Mouse (Mus musculus) naive thymus-derived CD4-positive, alpha-beta T cell, adult 5 months (primary cell): ENCODE data around the gene Igsf1. TPM values are rescaled to one million over a fixed set of nuclear protein-coding genes. Genes with fewer than 3 reads are reported as not detected.

Experiments used
- polyA plus RNA-seq: library from polyadenylated mRNA; unstranded; fragments of 100-300 nt; shearing (Covaris generic); gene quantifications from one replicate; pipeline ENCODE4 v1.2.1, GENCODE M21; 2017

Gene Igsf1
- not detected for polyA plus RNA-seq

DNA sequence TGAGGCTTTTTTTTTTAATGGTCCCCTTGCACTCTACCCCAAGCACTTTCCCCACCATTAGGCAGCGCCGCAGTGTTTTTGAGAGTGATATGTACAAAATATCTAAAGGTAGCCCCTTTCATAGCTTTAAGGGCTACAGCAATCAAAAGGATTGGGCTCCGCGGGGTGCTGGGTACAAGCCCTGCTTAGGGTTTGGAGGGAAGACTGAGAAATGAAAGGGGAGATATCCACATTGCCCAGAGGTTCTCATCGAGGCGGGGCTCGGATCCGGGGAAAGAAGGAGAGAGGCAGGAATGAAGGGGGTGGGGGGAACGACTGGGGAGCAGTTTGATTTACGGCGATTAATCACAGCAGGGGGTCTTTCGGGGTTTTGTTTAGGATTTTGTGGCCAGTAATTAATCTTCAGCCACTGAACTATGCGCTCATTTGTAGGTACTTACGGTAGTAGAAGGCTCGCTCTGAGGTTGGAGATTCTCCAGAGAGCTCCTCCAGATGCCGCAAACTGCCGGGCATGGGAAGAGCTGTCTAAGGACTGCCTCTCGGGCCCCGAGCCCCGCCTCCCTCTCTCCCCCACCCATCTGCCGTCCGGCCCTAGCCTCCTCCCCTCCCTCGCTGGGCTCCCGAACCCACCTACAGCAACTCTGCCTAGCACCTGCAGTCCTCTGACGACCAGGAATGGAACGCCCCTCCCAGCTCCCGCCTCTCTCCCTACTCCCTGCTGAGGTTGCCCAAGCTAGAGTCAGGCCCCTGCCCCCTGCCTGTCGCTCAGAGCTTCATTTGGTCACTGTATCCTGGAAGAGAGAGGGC lies at the start of gene Igsf1:
TSS of gene Igsf1 (minus strand) at position 537 of the 807 bp plus-strand sequence.

DNA sequence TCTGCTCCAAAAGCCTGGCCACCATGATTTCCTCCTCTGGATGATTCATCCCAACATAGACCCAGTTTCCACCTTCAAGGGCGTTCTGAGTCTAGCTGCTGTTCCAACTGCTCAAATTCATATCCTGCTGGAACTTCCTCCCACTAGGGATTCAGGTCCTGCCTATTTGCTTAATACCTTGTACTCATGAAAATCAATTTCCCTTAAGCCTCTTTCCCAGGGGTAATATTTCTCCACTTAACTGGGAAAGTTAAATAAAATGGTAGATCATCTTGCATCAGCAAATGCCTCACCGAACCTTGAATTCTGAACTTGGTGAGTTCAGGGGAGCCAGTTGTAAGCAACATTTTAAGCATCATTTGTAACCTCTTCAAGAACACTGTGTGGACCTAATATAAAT lies 62.6 kb downstream of the Igsf1 start, which contains the start of gene Olfr1321:
TSS of gene Olfr1321 (minus strand) at position 101 of the 400 bp plus-strand sequence.

Other genes starting within 250 kb of the Igsf1 start
- gene Olfr1320, start 125.4 kb downstream of the Igsf1 start, polyA plus RNA-seq = not detected
- gene Olfr1321, start 62.7 kb downstream of the Igsf1 start, polyA plus RNA-seq = not detected
- 0.09 TPM for gene Olfr1322, start 93.7 kb upstream of the Igsf1 start, polyA plus RNA-seq
- gene Olfr1323, start 221.6 kb upstream of the Igsf1 start, polyA plus RNA-seq = not detected